22 mouse cellular contexts compared by ENCODE assay signal in the genomic region with DNA sequence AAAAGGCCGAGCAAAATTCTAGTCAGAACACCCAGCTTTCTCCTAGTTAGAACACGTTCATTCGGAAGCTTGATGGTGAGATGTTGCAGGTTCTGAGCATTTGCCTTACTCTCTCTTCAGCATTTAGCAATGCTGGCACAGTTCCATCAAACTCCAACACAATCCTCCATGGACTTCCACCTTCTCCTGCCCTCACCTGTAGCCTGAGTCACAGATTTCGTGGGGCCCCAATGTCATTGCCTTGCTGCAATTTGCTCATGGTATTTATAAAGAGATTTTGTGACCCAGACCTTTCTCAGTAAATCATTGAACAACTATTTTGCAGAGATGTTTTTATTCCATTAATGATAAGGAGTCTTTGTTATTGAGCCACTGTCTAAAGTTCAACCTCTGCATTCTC.
DNase-seq lines count a peak whose midpoint lies in the region; ATAC-seq and TF ChIP-seq lines count a peak whose summit lies in the region.
"Had no signal": no experiment of that assay in that cellular context is flagged by ENCODE, and none has a peak within 500 bp of the region (broad histone marks: within the 10 kb centered on the region; RNA-seq: fewer than 3 reads in every experiment).

No protein-coding gene starts in this region.

- no peaks in the 10 kb centered on the region for H3K27me3 ChIP-seq in intestine, embryonic 16.5 days (replicated peaks; ENCODE audit: control insufficient read depth, insufficient read depth, low read length)
- H3K27me3 ChIP-seq in stomach, postnatal 0 days (ENCODE audit: control insufficient read depth, insufficient read depth, low read length) = no peaks in the 10 kb centered on the region
- H3K27me3 ChIP-seq: embryonic facial prominence, embryonic 12.5 days; forebrain, embryonic 13.5 days; forebrain, embryonic 15.5 days; Patski had no signal

- H3K4me3 ChIP-seq in intestine, embryonic 16.5 days (ENCODE audit: low read length) = no peak overlapping the region
- no peak overlapping the region for H3K4me3 ChIP-seq in stomach, postnatal 0 days (ENCODE audit: low read depth, low read length)
- H3K4me3 ChIP-seq: embryonic facial prominence, embryonic 10.5 days; embryonic facial prominence, embryonic 12.5 days; forebrain, embryonic 13.5 days; forebrain, embryonic 15.5 days had no signal

- H3K9me3 ChIP-seq in intestine, embryonic 16.5 days (ENCODE audit: control insufficient read depth, low read length) = no peaks in the 10 kb centered on the region
- H3K9me3 ChIP-seq in stomach, postnatal 0 days (ENCODE audit: control insufficient read depth, low read length) = no peaks in the 10 kb centered on the region
- H3K9me3 ChIP-seq: embryonic facial prominence, embryonic 10.5 days; embryonic facial prominence, embryonic 12.5 days; forebrain, embryonic 13.5 days; forebrain, embryonic 15.5 days had no signal

- no peak overlapping the region for H3K27ac ChIP-seq in intestine, embryonic 16.5 days (ENCODE audit: low read length)
- no peak overlapping the region for H3K27ac ChIP-seq in stomach, postnatal 0 days (replicated peaks)
- H3K27ac ChIP-seq: embryonic facial prominence, embryonic 10.5 days; embryonic facial prominence, embryonic 12.5 days; forebrain, embryonic 13.5 days; forebrain, embryonic 15.5 days had no signal

- H3K4me2 ChIP-seq in intestine, embryonic 16.5 days (ENCODE audit: low read depth, low read length) = no peak overlapping the region
- no peak overlapping the region for H3K4me2 ChIP-seq in stomach, postnatal 0 days (replicated peaks; ENCODE audit: low read depth)
- H3K4me2 ChIP-seq: embryonic facial prominence, embryonic 12.5 days; forebrain, embryonic 13.5 days; forebrain, embryonic 15.5 days had no signal

- H3K9ac ChIP-seq in intestine, embryonic 16.5 days (ENCODE audit: low read depth, low read length) = no peak overlapping the region
- no peak overlapping the region for H3K9ac ChIP-seq in stomach, postnatal 0 days (ENCODE audit: low read length)
- H3K9ac ChIP-seq: embryonic facial prominence, embryonic 12.5 days; forebrain, embryonic 13.5 days; forebrain, embryonic 15.5 days; forebrain, postnatal 0 days had no signal

- 75% methylated on average over 4 of the region's 4 CpGs for WGBS in intestine, embryonic 16.5 days
- 74% methylated on average over 4 of the region's 4 CpGs for WGBS in stomach, postnatal 0 days

- no peak for TF ChIP-seq EP300 in stomach, postnatal 0 days (optimal IDR thresholded peaks at IDR 0.05)

- no peaks in the 10 kb centered on the region for H3K36me3 ChIP-seq in intestine, embryonic 16.5 days (ENCODE audit: control insufficient read depth, insufficient read depth, low read length)
- H3K36me3 ChIP-seq in stomach, postnatal 0 days (ENCODE audit: control insufficient read depth, insufficient read depth, low read length) = no peaks in the 10 kb centered on the region
- H3K36me3 ChIP-seq: embryonic facial prominence, embryonic 10.5 days; embryonic facial prominence, embryonic 12.5 days; forebrain, embryonic 15.5 days had no signal

- peak; percentile 43 for DNase-seq in kidney, adult 9 months
- DNase-seq in kidney, adult 18-20 months = no peak
- DNase-seq in kidney, postnatal 36 days = peak; percentile 6 to 24
- DNase-seq in kidney, postnatal 4 days = no peak
- DNase-seq in stomach, postnatal 0 days (ENCODE audit: low spot score) = peak; percentile 17
- DNase-seq in right cerebral cortex, postnatal 10 days (ENCODE audit: low spot score in 2 of 2) = no peak
- no peak for DNase-seq in cerebellum, postnatal 25 days
- DNase-seq: adrenal gland, adult 8-10 months; adrenal gland, postnatal 14 days; adrenal gland, postnatal 36 days; cerebellum, adult 11-12 months; cerebellum, adult 2 months; cerebellum, adult 9-10 months; cerebellum, postnatal 14 days; forebrain, postnatal 0 days had no signal

- H3K4me1 ChIP-seq in intestine, embryonic 16.5 days (ENCODE audit: control insufficient read depth, insufficient read depth, low read length) = 0 out of 2 replicates have a peak, but pooled peaks cover 3% of the 10 kb centered on the region
- no peaks in the 10 kb centered on the region for H3K4me1 ChIP-seq in stomach, postnatal 0 days (replicated peaks; ENCODE audit: control insufficient read depth, insufficient read depth)
- H3K4me1 ChIP-seq: embryonic facial prominence, embryonic 10.5 days; embryonic facial prominence, embryonic 12.5 days; forebrain, embryonic 13.5 days; forebrain, embryonic 15.5 days had no signal

- peak; percentile 95 for ATAC-seq in intestine, embryonic 16.5 days
- 0 out of 2 replicates have a peak, but pooled peaks have one; percentile 40 for ATAC-seq in stomach, postnatal 0 days (ENCODE audit: low FRiP score, low TSS enrichment)
- ATAC-seq: activated CD4-positive, CD25-positive, alpha-beta regulatory T cell, adult 4 months; forebrain, embryonic 13.5 days; forebrain, embryonic 15.5 days; forebrain, postnatal 0 days; Patski had no signal

- TF ChIP-seq CTCF in stomach, postnatal 0 days (IDR thresholded peaks at IDR 0.05; ENCODE audit: low read depth) = no peak

Comparison
In these comparisons a context has a peak if more than half of its experiments do, and no peak if none do; other contexts are left out.
1. DNase-seq: peak in kidney, adult 9 months (single experiment), kidney, postnatal 36 days (2 of 2) and stomach, postnatal 0 days (single experiment); none in kidney, adult 18-20 months (single experiment), kidney, postnatal 4 days (0 of 2), right cerebral cortex, postnatal 10 days (0 of 2) and cerebellum, postnatal 25 days (0 of 2).